ENCODE assay signal across 21 mouse cellular contexts in genomic region chr6:142831706-142832105, GRCm38 (mm10). TPM values are rescaled to one million over a fixed set of nuclear protein-coding genes. Genes with fewer than 3 reads are reported as not detected.
DNase-seq lines count a peak whose midpoint lies in the region; ATAC-seq lines count a peak whose summit lies in the region.
"Had no signal": no experiment of that assay in that cellular context is flagged by ENCODE, and none has a peak within 500 bp of the region (broad histone marks: within the 10 kb centered on the region; RNA-seq: fewer than 3 reads in every experiment).

No protein-coding gene starts in this region.

- DNase-seq in 416B (ENCODE audit: low read depth) (peak; percentile 89), A20 (ENCODE audit: low read depth, low spot score) (peak; percentile 6)
- no peak for DNase-seq in lung, postnatal 36 days
- DNase-seq in cerebellum, adult 9-11 months = no peak
- DNase-seq in urinary bladder, postnatal 36 days (ENCODE audit: low spot score in 2 of 2) = no peak
- DNase-seq: adrenal gland, adult 8-10 months; cerebellum, adult 8-10 months; gastrocnemius, postnatal 10 days; heart, adult 18-20 months; heart, postnatal 10 days; kidney, adult 18-20 months; kidney, postnatal 25 days; lung, adult 2 months; midbrain, embryonic 14.5 days; right cerebral cortex, adult 18-20 months had no signal

- peak; percentile 71 for ATAC-seq in granulocyte monocyte progenitor cell, adult 5-6 weeks (replicated peaks; ENCODE audit: poor library complexity, severe bottlenecking)
- peak; percentile 51 for ATAC-seq in megakaryocyte, adult 5-6 weeks (ENCODE audit: poor library complexity, severe bottlenecking)
- ATAC-seq: hindbrain, embryonic 16.5 days had no signal

RNA-seq across cellular contexts. Expression of gene Sult6b2, which starts 27.4 kb away (rescaled TPM):
- not detected in 2 replicates for total RNA-seq in granulocyte monocyte progenitor cell, adult 5-6 weeks (2014; fragmentation: Nextera tagmentation)
- total RNA-seq in granulocyte monocyte progenitor cell, adult 5-6 weeks (2017) = not detected in 2 replicates
- not detected in 2 replicates for total RNA-seq in megakaryocyte, adult 5-6 weeks (2015)
- not detected in 2 replicates for total RNA-seq in megakaryocyte, adult 5-6 weeks (2017)
- total RNA-seq: adrenal gland, adult 8-10 months; adrenal gland, postnatal 4 days; gastrocnemius, postnatal 10 days; heart, adult 18-20 months; heart, postnatal 10 days; left cerebral cortex, adult 18-20 months; liver, adult 2 months had no signal

Comparison
In these comparisons a context has a peak if more than half of its experiments do, and no peak if none do; other contexts are left out.
1. DNase-seq: peak in 416B (single experiment) and A20 (single experiment); none in lung, postnatal 36 days (single experiment), cerebellum, adult 9-11 months (single experiment) and urinary bladder, postnatal 36 days (0 of 2).